Mouse (Mus musculus) heart, postnatal 0 days (tissue): Measurements from ENCODE around the gene Npas3.

Experiments used
- CTCF ChIP-seq: IDR thresholded peaks from 2 replicates; pipeline ENCODE4 v1.5.1; 2016; ENCODE audit warnings: antibody characterized with exemption, control low read depth, low read depth
- EP300 ChIP-seq: IDR thresholded peaks from 2 replicates; pipeline ENCODE4 v1.6.1; 2016; ENCODE audit warnings: antibody characterized with exemption, low read depth

DNA sequence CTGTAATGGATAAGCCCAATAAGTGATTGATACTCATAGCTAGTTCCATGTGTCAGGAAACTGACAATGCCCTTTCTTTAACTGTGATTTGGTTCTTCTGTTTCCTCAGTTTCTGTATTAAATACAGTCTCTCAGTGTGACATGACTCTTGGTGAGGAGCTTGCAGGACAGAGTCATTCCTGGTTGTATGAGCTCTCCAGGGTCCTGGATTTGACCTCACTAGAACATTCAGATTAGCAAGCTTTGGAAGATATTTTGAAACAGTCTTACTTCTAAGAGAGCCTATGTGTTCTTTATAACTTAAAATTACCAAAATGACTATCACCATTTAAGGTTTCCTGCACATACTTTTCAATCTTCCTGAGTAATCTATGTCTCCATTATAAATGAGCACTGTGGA lies 247.9 kb downstream of the Npas3 start:
- no peak for TF ChIP-seq CTCF
- no peak for TF ChIP-seq EP300
